Comparison of ENCODE assay signal across 24 mouse cellular contexts in the genomic region with DNA sequence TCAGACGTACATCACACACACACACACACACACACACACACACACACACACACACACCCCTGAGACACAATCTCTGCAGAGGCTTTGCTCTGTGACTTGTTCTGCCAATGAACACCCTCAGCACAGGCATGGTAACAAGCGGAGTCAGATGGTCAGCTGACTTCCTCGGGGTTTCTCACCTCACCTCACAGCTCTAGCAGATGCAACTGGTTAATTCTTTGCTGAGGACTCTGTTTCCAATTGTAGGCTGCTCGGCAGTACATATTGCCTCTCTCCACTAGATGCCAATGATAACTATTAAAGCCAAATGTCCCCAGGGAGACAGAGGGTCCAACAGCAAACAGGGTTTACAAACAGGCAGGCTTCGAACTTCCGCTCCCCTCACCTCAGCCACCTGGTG.
"Had no signal": no experiment of that assay in that cellular context is flagged by ENCODE, and none has a peak within 500 bp of the region (broad histone marks: within the 10 kb centered on the region; RNA-seq: fewer than 3 reads in every experiment).

No protein-coding gene starts in this region.

- H3K4me3 ChIP-seq: kidney, embryonic 15.5 days; limb, embryonic 10.5 days; limb, embryonic 13.5 days; liver, embryonic 12.5 days; liver, embryonic 15.5 days; neural tube, embryonic 12.5 days; neural tube, embryonic 15.5 days had no signal

- H3K27ac ChIP-seq: kidney, embryonic 15.5 days; limb, embryonic 10.5 days; limb, embryonic 13.5 days; liver, embryonic 12.5 days; liver, embryonic 15.5 days; neural tube, embryonic 12.5 days; neural tube, embryonic 15.5 days; stomach, postnatal 0 days had no signal

- H3K27me3 ChIP-seq: kidney, embryonic 15.5 days; limb, embryonic 13.5 days; liver, embryonic 12.5 days; liver, embryonic 15.5 days; neural tube, embryonic 12.5 days; neural tube, embryonic 15.5 days had no signal

- H3K4me2 ChIP-seq: kidney, embryonic 15.5 days; limb, embryonic 13.5 days; liver, embryonic 12.5 days; liver, embryonic 15.5 days; midbrain, embryonic 11.5 days; neural tube, embryonic 12.5 days; neural tube, embryonic 15.5 days had no signal

- ATAC-seq: liver, embryonic 12.5 days had no signal

- DNase-seq: kidney, adult 11 months; kidney, adult 8-10 months; kidney, postnatal 14 days; kidney, postnatal 4 days; liver; lung, adult 2 months; lung, postnatal 14 days; lung, postnatal 4 days; midbrain, embryonic 14.5 days; right cerebral cortex, adult 18-20 months; right cerebral cortex, postnatal 14 days; right cerebral cortex, postnatal 4 days; thymus, adult 2 months; thymus, postnatal 14 days; thymus, postnatal 4 days had no signal

- H3K9me3 ChIP-seq: kidney, embryonic 15.5 days; limb, embryonic 10.5 days; limb, embryonic 13.5 days; liver, embryonic 12.5 days; liver, embryonic 15.5 days; neural tube, embryonic 12.5 days; neural tube, embryonic 15.5 days had no signal

- H3K36me3 ChIP-seq: kidney, embryonic 15.5 days; limb, embryonic 13.5 days; liver, embryonic 12.5 days; liver, embryonic 15.5 days; neural tube, embryonic 12.5 days; neural tube, embryonic 15.5 days had no signal

- H3K9ac ChIP-seq: kidney, embryonic 15.5 days; limb, embryonic 13.5 days; liver, embryonic 12.5 days; liver, embryonic 15.5 days; neural tube, embryonic 12.5 days; neural tube, embryonic 15.5 days had no signal
